Mouse (Mus musculus) megakaryocyte, embryonic 14.5 days (primary cell): ENCODE data around the gene D1Ertd622e.

Source experiments
- FLI1 ChIP-seq: IDR thresholded peaks from 2 replicates; pipeline ENCODE4 v1.6.1; 2012; ENCODE audit warnings: low read length, inconsistent platforms, mixed read lengths
- GATA1 ChIP-seq: IDR thresholded peaks from 3 replicates; pipeline ENCODE4 v1.6.1; 2012; ENCODE audit warnings: mixed read lengths, low read length, inconsistent platforms, borderline replicate concordance

GRCm38 (mm10) chr1:97710520-97710919 lies 48.6 kb upstream of the D1Ertd622e start:
- no peak for TF ChIP-seq GATA1
- TF ChIP-seq FLI1, result no peak
